Mouse (Mus musculus) bone marrow macrophage, adult 2 months (primary cell): ENCODE results near the gene Fbln5.

ENCODE experiments used
- CTCF ChIP-seq: IDR thresholded peaks from 2 replicates; pipeline ENCODE4 v1.5.1; 2012; ENCODE audit warnings: low read depth, mild to moderate bottlenecking, low read length, moderate library complexity
- POLR2A ChIP-seq: IDR thresholded peaks from 2 replicates; pipeline ENCODE4 v1.6.1; 2012; ENCODE audit warnings: mild to moderate bottlenecking, low read depth, low read length, borderline replicate concordance

DNA sequence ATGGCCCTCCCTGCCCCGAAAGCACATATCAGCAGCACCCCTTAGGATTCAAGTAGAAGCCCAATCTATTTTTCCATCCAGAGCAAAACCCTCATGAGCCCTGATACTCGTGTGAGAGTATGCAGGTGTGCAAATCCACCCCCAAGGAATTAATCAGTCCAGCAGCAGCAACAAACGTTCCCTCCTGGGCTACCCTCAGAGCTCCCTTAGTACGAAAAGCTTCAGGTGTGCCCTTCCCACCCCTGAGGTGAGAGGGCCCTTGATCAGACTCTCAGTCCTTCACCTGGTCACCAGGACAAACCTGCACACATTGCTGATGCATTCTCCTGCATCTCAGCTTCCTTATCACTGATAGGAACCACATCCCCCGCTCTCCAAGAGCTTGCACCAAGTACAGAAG, 37.9 kb downstream of the Fbln5 start:
- no peak for TF ChIP-seq POLR2A
- no peak for TF ChIP-seq CTCF
